Comparison of ENCODE assay signal across 11 mouse cellular contexts in the genomic region with DNA sequence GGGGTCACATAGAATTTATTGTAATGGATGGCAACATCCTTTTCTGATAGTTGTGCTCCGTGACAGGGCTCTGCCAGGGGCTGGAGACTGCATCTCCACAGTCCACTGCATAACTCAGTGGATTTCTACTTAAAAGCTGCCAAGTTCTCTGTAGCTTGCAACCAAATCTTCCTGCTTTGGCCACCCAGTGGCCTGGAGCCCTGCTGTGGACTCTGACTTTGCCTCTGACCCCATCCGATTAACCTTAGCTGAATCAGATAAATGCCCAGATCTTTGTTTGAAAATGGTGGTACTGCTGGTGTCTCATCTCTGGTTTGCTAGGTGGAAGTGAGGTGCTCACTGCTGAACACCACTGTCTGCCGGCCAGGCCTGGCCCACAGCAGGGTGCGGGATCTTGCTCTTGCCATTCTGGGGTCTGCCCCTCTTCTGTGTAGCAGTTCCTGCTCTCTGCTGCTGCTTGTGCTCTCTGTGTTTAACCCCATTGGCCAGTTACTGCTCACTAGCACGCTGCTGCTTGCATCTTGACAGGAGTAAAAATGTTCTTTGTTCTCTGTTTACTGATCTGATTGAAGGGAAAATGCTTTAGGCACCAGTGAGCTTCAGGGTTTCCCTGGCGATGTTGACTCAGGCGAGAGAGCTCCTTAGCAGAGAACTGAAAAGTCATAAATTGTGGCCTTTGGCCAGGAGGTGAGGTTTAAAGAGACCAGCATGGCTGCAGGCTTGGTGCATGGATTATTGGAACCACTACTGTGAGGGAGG.
DNase-seq lines count a peak whose midpoint lies in the region; ATAC-seq and TF ChIP-seq lines count a peak whose summit lies in the region.
"Had no signal": no experiment of that assay in that cellular context is flagged by ENCODE, and none has a peak within 500 bp of the region (broad histone marks: within the 10 kb centered on the region; RNA-seq: fewer than 3 reads in every experiment).

No protein-coding gene starts in this region.

- no peaks in the 10 kb centered on the region for H3K27me3 ChIP-seq in forebrain, embryonic 16.5 days (replicated peaks; ENCODE audit: control insufficient read depth, insufficient read depth, low read length)
- H3K27me3 ChIP-seq in kidney, embryonic 16.5 days (ENCODE audit: insufficient read depth, low read length), result no peaks in the 10 kb centered on the region
- no peaks in the 10 kb centered on the region for H3K27me3 ChIP-seq in midbrain, postnatal 0 days (ENCODE audit: insufficient read depth, low read length)
- H3K27me3 ChIP-seq: liver, embryonic 13.5 days had no signal

- peak overlapping the region; percentile 71 for H3K27ac ChIP-seq in forebrain, embryonic 16.5 days (ENCODE audit: low read length)
- peak overlapping the region; percentile 82 for H3K27ac ChIP-seq in kidney, embryonic 16.5 days (ENCODE audit: low read length)
- peak overlapping the region; percentile 39 for H3K27ac ChIP-seq in midbrain, postnatal 0 days (ENCODE audit: low read depth, low read length)
- H3K27ac ChIP-seq: liver, embryonic 13.5 days had no signal

- peak overlapping the region; percentile 40; the same call in 1 of the 2 replicates for H3K9ac ChIP-seq in forebrain, embryonic 16.5 days (replicated peaks; ENCODE audit: low read depth, low read length)
- H3K9ac ChIP-seq in kidney, embryonic 16.5 days (replicated peaks; ENCODE audit: low read length), result peak overlapping the region; percentile 6; the same call in 1 of the 2 replicates
- H3K9ac ChIP-seq in midbrain, postnatal 0 days (replicated peaks; ENCODE audit: low read length, poor library complexity, severe bottlenecking), result no peak overlapping the region
- H3K9ac ChIP-seq: heart, embryonic 12.5 days; liver, embryonic 13.5 days had no signal

- no peak overlapping the region for H3K4me2 ChIP-seq in forebrain, embryonic 16.5 days (ENCODE audit: low read length)
- no peak overlapping the region for H3K4me2 ChIP-seq in kidney, embryonic 16.5 days (replicated peaks; ENCODE audit: low read depth, low read length)
- H3K4me2 ChIP-seq in midbrain, postnatal 0 days (ENCODE audit: low read depth, low read length, poor library complexity, severe bottlenecking), result no peak overlapping the region
- H3K4me2 ChIP-seq: heart, embryonic 12.5 days; liver, embryonic 13.5 days had no signal

- H3K4me3 ChIP-seq in forebrain, embryonic 16.5 days (replicated peaks; ENCODE audit: low read length), result no peak overlapping the region
- H3K4me3 ChIP-seq in kidney, embryonic 16.5 days (ENCODE audit: low read length), result no peak overlapping the region
- no peak overlapping the region for H3K4me3 ChIP-seq in midbrain, postnatal 0 days (ENCODE audit: low read depth, low read length)
- H3K4me3 ChIP-seq: heart, embryonic 12.5 days; liver, embryonic 13.5 days had no signal

- WGBS in forebrain, embryonic 16.5 days, result 20% methylated on average over 7 of the region's 7 CpGs
- WGBS in kidney, embryonic 16.5 days, result 18% methylated on average over 7 of the region's 7 CpGs
- 21% methylated on average over 7 of the region's 7 CpGs for WGBS in midbrain, postnatal 0 days

- DNase-seq in embryo, embryonic 10.5 days (ENCODE audit: low spot score), result peak; percentile 58
- DNase-seq in midbrain, postnatal 0 days (ENCODE audit: low spot score), result peak; percentile 69
- no peak for DNase-seq in layer of hippocampus, adult 8-10 months (ENCODE audit: low spot score in 2 of 2)
- DNase-seq in cerebellum, adult 9-10 months, result no peak
- DNase-seq in cerebellum, adult 11 months, result no peak
- DNase-seq in natural killer cell, adult 2 months (ENCODE audit: low spot score in 2 of 2), result no peak
- DNase-seq: cerebellum, postnatal 36 days; liver, embryonic 13.5 days had no signal

- H3K4me1 ChIP-seq in forebrain, embryonic 16.5 days (replicated peaks; ENCODE audit: control insufficient read depth, insufficient read depth, low read length), result peaks cover 29% of the 10 kb centered on the region
- H3K4me1 ChIP-seq in kidney, embryonic 16.5 days (ENCODE audit: insufficient read depth, low read length), result peaks cover 50% of the 10 kb centered on the region
- 0 out of 2 replicates have a peak, but pooled peaks cover 9% of the 10 kb centered on the region for H3K4me1 ChIP-seq in midbrain, postnatal 0 days (ENCODE audit: insufficient read depth, low read length)

- H3K9me3 ChIP-seq in forebrain, embryonic 16.5 days (ENCODE audit: control insufficient read depth, low read length), result no peaks in the 10 kb centered on the region
- no peaks in the 10 kb centered on the region for H3K9me3 ChIP-seq in kidney, embryonic 16.5 days (ENCODE audit: low read length)
- no peaks in the 10 kb centered on the region for H3K9me3 ChIP-seq in midbrain, postnatal 0 days (ENCODE audit: low read length)
- H3K9me3 ChIP-seq: heart, embryonic 12.5 days; liver, embryonic 13.5 days had no signal

- no peak for TF ChIP-seq CTCF in midbrain, postnatal 0 days (IDR thresholded peaks at IDR 0.05)

- H3K36me3 ChIP-seq in forebrain, embryonic 16.5 days (ENCODE audit: control insufficient read depth, insufficient read depth), result peaks cover 12% of the 10 kb centered on the region
- peaks cover 12% of the 10 kb centered on the region; the same call in 1 of the 2 replicates for H3K36me3 ChIP-seq in kidney, embryonic 16.5 days (ENCODE audit: insufficient read depth, low read length)
- H3K36me3 ChIP-seq in midbrain, postnatal 0 days (ENCODE audit: insufficient read depth, low read length), result peaks cover 16% of the 10 kb centered on the region
- H3K36me3 ChIP-seq: liver, embryonic 13.5 days had no signal

- ATAC-seq in forebrain, embryonic 16.5 days, result peak; percentile 48; the same call in 1 of the 2 replicates
- peak; percentile 33; the same call in 1 of the 2 replicates for ATAC-seq in kidney, embryonic 16.5 days (ENCODE audit: low FRiP score, low TSS enrichment)
- ATAC-seq in midbrain, postnatal 0 days (ENCODE audit: low FRiP score), result no peak

Comparison
In these comparisons a context has a peak if more than half of its experiments do, and no peak if none do; other contexts are left out.
1. DNase-seq: peak in embryo, embryonic 10.5 days (single experiment) and midbrain, postnatal 0 days (single experiment); none in layer of hippocampus, adult 8-10 months (0 of 2), cerebellum, adult 9-10 months (single experiment), cerebellum, adult 11 months (single experiment) and natural killer cell, adult 2 months (0 of 2).
2. Peak in every context shown above with its lines, with median percentiles within 50 percentile points of each other: H3K27ac ChIP-seq.